Mouse (Mus musculus): ENCODE data around the gene Myo1e.

The Myo1e gene

DNA sequence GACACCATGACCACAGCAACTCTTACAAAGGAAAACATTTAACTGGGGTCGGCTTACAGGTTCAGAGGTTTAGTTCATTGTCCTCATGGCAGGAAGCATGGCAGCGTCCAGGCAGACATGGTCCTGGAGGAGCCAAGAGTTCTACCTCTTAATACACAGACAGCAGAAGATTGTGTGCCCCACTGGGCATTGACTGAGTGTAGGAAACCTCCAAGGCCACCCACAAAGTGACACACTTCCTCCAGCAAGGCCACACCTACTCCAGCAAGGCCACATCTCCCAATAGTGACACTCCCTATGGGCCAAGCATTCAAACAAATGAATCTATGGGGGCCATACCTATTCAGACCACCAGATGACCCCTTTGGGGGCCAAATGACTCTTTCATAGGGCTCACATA is 188.9 kb downstream of the Myo1e start:
- in situ Hi-C loops (cut with MboI; ENCODE audit: low sequenced_read_pairs), result no loop called here

DNA sequence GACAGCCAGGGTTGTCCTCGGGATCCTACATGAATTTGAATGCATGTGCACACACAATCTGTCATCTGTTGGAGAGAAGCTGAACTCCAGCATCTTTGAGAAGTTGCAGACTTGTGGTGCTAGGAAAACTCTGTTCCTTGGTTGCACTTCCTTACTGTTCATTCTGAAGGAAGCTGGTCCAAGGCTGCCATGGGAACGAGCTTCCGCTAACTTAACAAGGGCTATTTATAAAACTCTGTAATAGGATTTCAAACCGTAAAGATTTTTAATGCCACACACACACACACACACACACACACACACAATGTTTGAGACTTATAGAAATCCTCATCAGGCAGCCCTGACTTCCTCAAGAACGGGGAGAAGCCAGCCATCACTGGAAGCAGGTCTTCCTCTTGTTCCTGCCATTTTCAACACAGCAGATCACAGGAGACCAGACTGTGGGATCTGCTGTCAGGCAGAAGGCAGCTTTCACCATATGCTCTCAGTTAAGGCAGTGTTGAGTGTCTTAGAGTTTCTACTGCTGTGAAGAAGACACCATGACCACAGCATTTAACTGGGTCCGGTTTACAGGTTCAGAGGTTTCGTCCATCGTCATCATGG is 194.9 kb downstream of the Myo1e start:
- in situ Hi-C loops (cut with MboI; ENCODE audit: low sequenced_read_pairs), result no loop called here

DNA sequence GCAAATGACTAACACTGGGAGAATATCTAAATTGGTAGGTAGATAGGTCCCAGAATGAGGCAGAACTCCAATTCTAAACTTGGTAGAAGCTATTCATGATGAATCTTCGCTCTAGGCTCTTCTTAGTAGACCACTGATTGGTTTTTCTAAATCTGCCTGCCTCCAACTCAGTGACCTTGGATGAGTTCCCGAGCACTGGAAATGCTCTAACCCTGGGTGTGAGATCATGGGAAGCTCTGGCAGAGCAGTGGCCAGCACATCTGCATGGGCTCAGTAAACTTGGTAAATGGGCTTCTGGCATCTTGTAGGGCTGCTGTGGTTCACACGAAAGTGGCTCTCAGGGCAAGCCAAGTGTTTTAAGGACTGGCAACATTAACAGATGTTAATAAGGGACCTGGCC is 199.4 kb downstream of the Myo1e start:
- in situ Hi-C loops (cut with MboI; ENCODE audit: low sequenced_read_pairs), result no loop called here

DNA sequence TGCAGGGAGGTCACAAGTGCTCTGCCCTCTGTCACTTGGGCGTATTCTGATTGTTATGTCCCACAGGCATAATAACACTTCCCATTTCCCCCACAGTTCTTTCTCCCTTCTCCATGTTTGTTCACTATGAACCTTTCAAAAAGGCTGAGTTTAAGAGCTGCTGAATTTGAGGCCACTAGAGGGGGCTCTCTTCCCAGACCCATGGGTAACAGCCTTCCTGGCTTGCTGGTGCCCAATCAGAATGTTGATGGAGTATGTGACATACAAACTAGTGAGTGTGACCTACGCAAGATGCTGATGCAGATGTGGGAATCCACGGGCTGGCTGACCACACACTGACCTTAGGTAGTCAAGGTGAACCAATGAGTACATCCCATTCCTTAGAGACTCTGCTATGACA is 201.6 kb downstream of the Myo1e start:
- in situ Hi-C loops (cut with MboI; ENCODE audit: low sequenced_read_pairs), result no loop called here

DNA sequence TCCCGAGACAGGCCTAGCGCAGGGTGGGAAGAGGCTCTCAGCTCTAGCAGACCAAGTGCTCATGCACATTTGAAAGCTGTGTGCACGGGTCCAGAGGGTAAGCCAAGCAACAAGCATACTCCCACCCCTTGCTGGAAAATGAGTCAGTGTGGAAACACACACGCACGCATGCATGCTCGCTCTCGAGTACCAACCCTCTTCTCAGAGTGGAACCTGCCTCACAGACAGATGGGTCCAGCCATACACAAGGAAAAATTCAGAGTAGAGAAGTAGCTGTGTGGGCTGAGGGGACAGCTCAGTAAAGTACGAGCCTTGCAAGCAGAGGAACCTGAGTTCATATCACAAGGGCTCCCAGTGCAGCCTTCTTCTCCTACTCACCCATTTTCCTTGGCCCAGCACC is 202.6 kb downstream of the Myo1e start:
- in situ Hi-C loops (cut with MboI; ENCODE audit: low sequenced_read_pairs), result no loop called here

DNA sequence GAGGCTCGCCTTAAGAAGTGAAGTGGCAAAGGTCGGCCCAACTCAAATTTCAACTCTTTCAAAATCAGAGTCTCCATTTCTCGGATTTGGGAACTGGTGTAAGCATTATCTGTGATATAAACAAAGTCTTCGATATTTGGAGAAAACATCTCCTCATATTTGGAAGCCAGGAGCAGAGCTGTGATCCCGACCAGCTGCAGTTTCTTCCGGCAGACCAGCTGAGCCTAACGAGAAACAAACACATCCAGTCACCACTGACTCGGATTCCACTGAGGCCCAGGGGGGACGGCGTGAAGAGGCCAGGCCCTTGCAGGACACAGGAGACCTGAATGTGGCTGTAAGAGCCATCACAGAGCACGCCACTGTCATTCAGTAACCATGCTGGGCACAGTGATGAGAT is 203.5 kb downstream of the Myo1e start:
- in situ Hi-C loops (cut with MboI; ENCODE audit: low sequenced_read_pairs), result no loop called here

DNA sequence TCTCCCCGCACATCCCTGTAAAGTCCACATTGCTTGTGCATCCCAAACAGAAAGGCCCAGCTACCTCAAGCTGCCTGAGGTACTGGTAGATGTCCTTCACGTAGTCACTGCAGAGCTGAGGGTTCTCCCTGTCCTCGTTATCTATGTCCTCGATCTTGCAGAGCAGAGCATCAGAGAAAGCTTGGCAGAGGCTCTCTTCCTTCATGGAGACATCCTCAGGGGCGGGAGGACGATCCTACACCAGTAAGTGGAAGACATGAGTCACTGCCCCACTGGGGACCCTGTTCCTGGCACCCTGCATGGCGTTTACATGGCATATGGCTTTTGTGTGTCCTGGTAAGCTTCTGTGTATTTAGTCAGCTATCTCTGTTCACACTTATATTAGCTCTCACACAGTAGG is 205.9 kb downstream of the Myo1e start:
- in situ Hi-C loops (cut with MboI; ENCODE audit: low sequenced_read_pairs), result no loop called here

DNA sequence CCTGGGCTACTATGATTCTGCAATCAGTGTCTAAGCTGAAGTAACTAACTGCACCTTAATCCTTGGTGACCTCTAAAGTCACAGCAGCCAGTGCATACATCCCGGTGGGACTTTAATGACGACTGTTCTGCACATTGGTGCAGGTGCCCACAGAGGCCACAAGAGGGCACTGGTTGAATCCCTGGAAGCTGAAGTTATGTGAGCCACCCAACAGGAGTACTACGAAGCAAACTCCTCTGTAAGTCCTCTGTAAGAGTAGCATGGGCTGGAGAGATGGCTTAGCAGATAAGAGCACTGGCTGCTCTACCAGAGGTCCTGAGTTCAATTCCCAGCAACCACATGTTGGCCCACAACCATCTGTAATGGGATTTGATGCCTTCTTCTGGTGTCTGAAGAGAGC is 209.3 kb downstream of the Myo1e start:
- in situ Hi-C loops (cut with MboI; ENCODE audit: low sequenced_read_pairs), result no loop called here

DNA sequence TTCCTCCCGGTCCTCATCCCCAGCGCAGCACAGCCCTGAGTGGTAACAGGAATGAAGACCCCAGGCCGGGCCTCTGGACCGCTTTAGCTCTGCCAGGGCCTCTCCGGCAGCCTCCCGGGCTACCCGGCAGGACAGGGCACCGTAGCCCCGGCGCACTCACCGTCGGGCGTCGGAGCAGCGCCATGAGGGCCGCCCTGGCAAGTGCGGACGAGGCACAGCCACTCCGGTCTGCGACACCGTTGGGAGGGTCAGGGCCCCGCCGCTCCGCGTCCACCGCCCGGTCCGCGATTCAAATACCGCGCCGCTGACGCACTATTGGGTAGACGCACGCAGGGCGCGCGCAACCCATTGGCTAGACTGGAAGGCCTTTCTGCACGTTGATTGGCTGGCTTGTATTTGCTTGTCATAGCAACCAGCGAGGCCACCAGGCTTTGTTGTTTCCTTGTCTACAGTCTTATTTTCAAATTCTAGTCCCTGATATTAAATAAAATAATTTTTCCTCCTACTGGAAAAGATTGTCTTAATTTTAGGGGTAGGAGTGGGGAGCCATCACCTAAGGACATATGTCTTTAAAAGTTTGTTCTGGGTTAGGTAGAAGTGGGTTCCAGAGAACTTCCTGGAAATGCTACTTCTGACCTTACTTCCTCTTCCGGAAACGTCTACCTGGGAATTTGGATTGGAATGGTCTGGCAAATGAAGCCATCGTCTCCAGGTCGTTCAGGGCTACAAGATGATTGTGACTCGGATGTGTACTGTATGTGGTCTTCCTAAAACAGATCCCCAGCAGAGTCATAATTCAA is 214.3 kb downstream of the Myo1e start, which contains the start of gene Ccnb2:
Ccnb2 (minus strand) TSS at position 291 of the 800 bp plus-strand sequence.
- in situ Hi-C loops (cut with MboI; ENCODE audit: low sequenced_read_pairs), result no loop called here

DNA sequence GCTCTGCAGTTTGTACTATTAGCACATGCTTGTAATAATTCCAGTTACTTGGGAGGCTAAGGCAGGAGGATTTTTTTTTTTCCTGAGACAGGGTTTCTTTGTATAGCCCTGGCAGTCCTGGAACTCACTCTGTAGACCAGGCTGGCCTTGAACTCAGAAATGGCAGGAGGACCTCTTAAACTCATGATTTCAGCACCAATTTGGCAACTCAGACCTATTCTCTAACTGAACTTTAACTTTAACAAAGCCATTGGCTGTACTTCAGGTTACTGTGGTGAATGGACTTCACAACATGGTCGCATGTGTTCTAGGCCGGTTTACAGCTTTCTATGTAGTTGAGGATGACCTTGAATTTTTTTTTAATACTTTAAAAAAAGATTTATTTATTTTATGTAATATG is 215.5 kb downstream of the Myo1e start:
- in situ Hi-C loops (cut with MboI; ENCODE audit: low sequenced_read_pairs), result no loop called here

DNA sequence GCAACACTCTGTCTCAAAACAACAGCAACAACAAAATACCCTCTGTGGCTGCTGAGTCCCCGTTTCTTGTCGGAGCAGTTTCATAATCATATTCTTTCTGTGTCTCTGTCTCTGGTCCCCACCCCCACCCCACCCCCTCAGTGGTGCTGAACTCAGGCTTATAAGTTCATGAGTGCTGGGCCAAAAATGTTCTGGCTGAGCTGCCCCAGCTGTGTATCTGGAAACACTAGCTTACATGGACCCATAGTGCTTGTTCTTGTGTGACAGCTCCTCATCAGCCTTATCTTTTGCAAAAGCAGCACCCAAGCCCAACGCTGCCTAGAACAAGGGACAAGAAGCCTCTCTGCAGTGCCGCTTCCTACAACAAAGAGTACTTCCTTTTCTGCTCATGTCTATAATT is 232.8 kb downstream of the Myo1e start:
- in situ Hi-C loops (cut with MboI; ENCODE audit: low sequenced_read_pairs), result no loop called here

DNA sequence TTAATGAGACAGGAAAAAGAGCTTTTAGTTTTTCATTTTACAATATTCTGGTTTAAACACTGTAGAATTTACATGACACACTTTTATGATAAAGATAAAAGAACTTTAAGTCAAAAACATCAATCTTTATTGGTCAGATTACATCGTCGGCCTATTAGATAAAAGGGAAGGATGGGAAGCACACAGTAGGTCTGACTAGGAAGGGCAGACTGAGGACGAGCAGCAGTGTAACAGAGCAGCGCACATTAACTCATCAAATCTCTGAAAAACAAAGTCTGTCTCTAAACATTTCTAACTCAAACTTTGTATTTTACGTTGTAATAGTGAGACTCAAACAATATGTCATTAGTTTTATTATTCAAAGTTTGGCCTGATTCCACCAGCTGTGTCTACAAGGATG is 241.9 kb downstream of the Myo1e start:
- in situ Hi-C loops (cut with MboI; ENCODE audit: low sequenced_read_pairs), result no loop called here

Measured in CH12F3 (cell line).